Mouse (Mus musculus): ENCODE results near the gene Slc41a3. TPM values are rescaled to one million over a fixed set of nuclear protein-coding genes. Genes with fewer than 3 reads are reported as not detected.

The Slc41a3 gene
- total and polyA plus RNA-seq, 3 experiments: 0.10 to 0.59 (median 0.15) TPM

DNA sequence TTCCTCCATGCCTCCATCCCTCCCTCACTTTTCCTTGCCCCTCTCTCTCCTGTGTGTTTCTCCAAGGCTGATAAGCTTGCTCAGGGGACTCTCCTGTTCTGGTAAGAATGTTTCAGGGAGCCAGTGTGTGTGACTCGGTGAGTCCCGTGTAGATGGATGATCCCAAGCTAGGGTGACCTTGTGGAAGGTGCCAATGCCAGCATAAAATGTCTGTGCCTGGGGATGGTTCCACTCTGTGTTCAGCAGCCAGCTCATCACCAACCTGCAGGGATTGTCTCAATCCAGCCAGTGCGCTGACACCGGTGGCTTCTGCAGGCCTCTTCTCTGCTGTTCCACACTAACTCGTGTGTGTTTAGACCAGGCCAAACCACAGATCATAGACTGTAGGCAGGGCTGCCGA is 12.0 kb downstream of the Slc41a3 start:
- no peak overlapping the region for H3K9ac ChIP-seq (ENCODE audit: insufficient read depth, low read depth)
- TF ChIP-seq EP300 (IDR thresholded peaks at IDR 0.05; ENCODE audit: low read length): no peak
- no peak for TF ChIP-seq POLR2AphosphoS2 (IDR thresholded peaks at IDR 0.05; ENCODE audit: low read depth, low read length)
- TF ChIP-seq JUND (conservative IDR thresholded peaks at IDR 0.05; ENCODE audit: low read depth, low read length): no peak
- no peak for TF ChIP-seq USF2 (conservative IDR thresholded peaks at IDR 0.05; ENCODE audit: low read depth, low read length)
- TF ChIP-seq CHD1 (IDR thresholded peaks at IDR 0.05; ENCODE audit: low read depth, low read length): no peak
- TF ChIP-seq ZNF384 (IDR thresholded peaks at IDR 0.05; ENCODE audit: low read depth, low read length): no peak
- TF ChIP-seq TCF12 (IDR thresholded peaks at IDR 0.05; ENCODE audit: low read depth, low read length): no peak
- TF ChIP-seq E2F4 (IDR thresholded peaks at IDR 0.05; ENCODE audit: insufficient replicate concordance, low read depth, low read length): no peak
- TF ChIP-seq MAFK (IDR thresholded peaks at IDR 0.05; ENCODE audit: insufficient replicate concordance, low read length): no peak
- TF ChIP-seq RCOR1 (conservative IDR thresholded peaks at IDR 0.05; ENCODE audit: low read depth, low read length): no peak
- TF ChIP-seq MAX (IDR thresholded peaks at IDR 0.05; ENCODE audit: low read length): no peak
- no peak for TF ChIP-seq ETS1 (conservative IDR thresholded peaks at IDR 0.05; ENCODE audit: low read depth, low read length)
- no peak for TF ChIP-seq ZMIZ1 (IDR thresholded peaks at IDR 0.05; ENCODE audit: low read depth, low read length)
- TF ChIP-seq MXI1 (IDR thresholded peaks at IDR 0.05; ENCODE audit: low read depth, low read length): no peak
- TF ChIP-seq ZC3H11A (IDR thresholded peaks at IDR 0.05; ENCODE audit: low read depth, low read length): no peak
- TF ChIP-seq TBP (conservative IDR thresholded peaks at IDR 0.05; ENCODE audit: low read depth, low read length): no peak
- TF ChIP-seq BHLHE40 (IDR thresholded peaks at IDR 0.05; ENCODE audit: low read depth, low read length): no peak
- no peak for TF ChIP-seq SIN3A (IDR thresholded peaks at IDR 0.05; ENCODE audit: low read length)
- TF ChIP-seq MYC (IDR thresholded peaks at IDR 0.05; ENCODE audit: low read depth, low read length): no peak

DNA sequence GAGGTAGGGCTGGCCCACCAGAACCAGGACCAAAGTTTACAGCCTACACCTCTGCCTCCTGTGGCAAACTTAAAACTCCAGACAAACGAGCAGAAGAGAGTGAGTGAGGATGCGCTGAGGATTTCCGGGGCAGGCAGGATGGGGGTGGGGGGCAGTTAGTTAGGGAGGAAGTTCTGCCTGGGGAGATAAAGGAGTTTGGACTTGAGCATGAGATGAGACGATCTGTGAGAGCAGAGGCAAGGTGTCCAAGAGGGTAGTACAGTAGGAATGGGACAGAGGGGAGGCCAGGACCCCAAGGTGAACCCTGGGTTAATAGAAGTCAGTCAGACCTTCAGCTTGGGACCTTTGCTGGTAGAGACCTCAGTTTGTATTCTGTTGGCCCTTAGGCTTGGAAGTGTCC is 13.7 kb downstream of the Slc41a3 start:
- TF ChIP-seq ELF1 (IDR thresholded peaks at IDR 0.05; ENCODE audit: low read depth, low read length) (no peak), MAFK (IDR thresholded peaks at IDR 0.05; ENCODE audit: insufficient replicate concordance, low read length) (no peak), NELFE (IDR thresholded peaks at IDR 0.05; ENCODE audit: low read depth, low read length) (no peak), MAX (IDR thresholded peaks at IDR 0.05; ENCODE audit: low read length) (no peak), ZMIZ1 (IDR thresholded peaks at IDR 0.05; ENCODE audit: low read depth, low read length) (no peak), ZNF384 (IDR thresholded peaks at IDR 0.05; ENCODE audit: low read depth, low read length) (no peak), KAT2A (IDR thresholded peaks at IDR 0.05; ENCODE audit: insufficient replicate concordance, low read length) (no peak), UBTF (IDR thresholded peaks at IDR 0.05; ENCODE audit: low read depth, low read length) (no peak), ZC3H11A (IDR thresholded peaks at IDR 0.05; ENCODE audit: low read depth, low read length) (no peak), EP300 (IDR thresholded peaks at IDR 0.05; ENCODE audit: low read length) (no peak), CHD2 (IDR thresholded peaks at IDR 0.05; ENCODE audit: low read length) (no peak), JUND (conservative IDR thresholded peaks at IDR 0.05; ENCODE audit: low read depth, low read length) (no peak), MYC (IDR thresholded peaks at IDR 0.05; ENCODE audit: low read depth, low read length) (no peak), PAX5 (IDR thresholded peaks at IDR 0.05; ENCODE audit: low read length) (no peak)
- Histone ChIP-seq H3K36me3 (replicated peaks in 1 of 2; ENCODE audit: control insufficient read depth in 1 of 2, insufficient read depth in 1 of 2, low read length in 1 of 2) (no peaks in the 10 kb centered on the region), H3K4me2 (ENCODE audit: insufficient read depth, low read depth, poor library complexity, severe bottlenecking) (no peak overlapping the region), H3K9ac (ENCODE audit: insufficient read depth, low read depth) (no peak overlapping the region), H3K4me1 (ENCODE audit: control insufficient read depth in 1 of 2, insufficient read depth in 2 of 2) (0 out of 4 replicates have a peak, but pooled peaks cover 0 to 4% of the 10 kb centered on the region in 2 experiments), H3K9me3 (replicated peaks; ENCODE audit: low read length) (no peaks in the 10 kb centered on the region), H3K27me3 (replicated peaks) (peaks cover 91% of the 10 kb centered on the region), H3K79me2 (replicated peaks; ENCODE audit: control insufficient read depth, extremely low read depth, insufficient read depth, poor library complexity, severe bottlenecking) (no peaks in the 10 kb centered on the region), H3K4me3 (replicated peaks in 1 of 3; ENCODE audit: low read depth in 2 of 3, low read length in 2 of 3, poor library complexity in 1 of 3) (no peak overlapping the region), H3K27ac (ENCODE audit: insufficient read depth, low read depth) (no peak overlapping the region)
- dilution Hi-C loops (cut with MboI; ENCODE audit: extremely low pct_ligation_motif_present, extremely low pct_unique_long_range_greater_than_20kb, low sequenced_read_pairs): no loop called here
- in situ Hi-C loops (cut with MboI; ENCODE audit: low pct_ligation_motif_present, low pct_unique_long_range_greater_than_20kb, low sequenced_read_pairs): no loop called here
- no peak for DNase-seq (ENCODE audit: extremely low read depth)

More for the DNA sequence above, 12.0 kb downstream of the Slc41a3 start:
- H3K4me3 ChIP-seq (replicated peaks in 1 of 3; ENCODE audit: low read depth in 2 of 3, low read length in 2 of 3, poor library complexity in 1 of 3): no peak overlapping the region
- no peaks in the 10 kb centered on the region for H3K9me3 ChIP-seq (replicated peaks; ENCODE audit: low read length)
- no peak for DNase-seq (ENCODE audit: extremely low read depth)
- peaks cover 90% of the 10 kb centered on the region for H3K27me3 ChIP-seq (replicated peaks)
- in situ Hi-C loops (cut with MboI; ENCODE audit: low pct_ligation_motif_present, low pct_unique_long_range_greater_than_20kb, low sequenced_read_pairs) (no loop called here), dilution Hi-C loops (cut with MboI; ENCODE audit: extremely low pct_ligation_motif_present, extremely low pct_unique_long_range_greater_than_20kb, low sequenced_read_pairs) (no loop called here)
- no peaks in the 10 kb centered on the region for H3K36me3 ChIP-seq (replicated peaks in 1 of 2; ENCODE audit: control insufficient read depth in 1 of 2, insufficient read depth in 1 of 2, low read length in 1 of 2)
- no peaks in the 10 kb centered on the region for H3K79me2 ChIP-seq (replicated peaks; ENCODE audit: control insufficient read depth, extremely low read depth, insufficient read depth, poor library complexity, severe bottlenecking)
- H3K4me2 ChIP-seq (ENCODE audit: insufficient read depth, low read depth, poor library complexity, severe bottlenecking): no peak overlapping the region
- no peak overlapping the region for H3K27ac ChIP-seq (ENCODE audit: insufficient read depth, low read depth)
- 0 out of 4 replicates have a peak, but pooled peaks cover 0 to 9% of the 10 kb centered on the region in 2 experiments for H3K4me1 ChIP-seq (ENCODE audit: control insufficient read depth in 1 of 2, insufficient read depth in 2 of 2)

All from CH12.LX (cell line).